Mouse (Mus musculus) lung, postnatal 0 days (tissue): Measurements from ENCODE around the gene Chn2. TPM values are rescaled to one million over a fixed set of nuclear protein-coding genes. Genes with fewer than 3 reads are reported as not detected.

Experiments used
- ATAC-seq: fragments of 200-750 bp; cut with Nextera tagmentation; 2 replicates; pipeline ENCODE4 v1.8.0; 2017; ENCODE audit warnings: moderate library complexity
- DNase-seq: peaks from one replicate; pipeline ENCODE4 v3.0.0-alpha.2; 2016; ENCODE audit warnings: low spot score
- H3K27ac ChIP-seq: fragments of 300-500 bp; sonication (generic); 2 replicates; pipeline ENCODE4 v1.5.1; 2014; ENCODE audit warnings: antibody characterized with exemption, mild to moderate bottlenecking, low read length, mixed read lengths
- H3K27me3 ChIP-seq: fragments of 300-500 bp; sonication (generic); replicated peaks from 2 replicates; pipeline ENCODE4 v1.6.1; 2014; ENCODE audit warnings: low read length, mixed read lengths; ENCODE audit not compliant: insufficient read depth
- H3K36me3 ChIP-seq: fragments of 300-500 bp; sonication (generic); 2 replicates; pipeline ENCODE4 v1.6.1; 2014; ENCODE audit warnings: low read length, mixed read lengths; ENCODE audit not compliant: insufficient read depth
- H3K4me1 ChIP-seq: fragments of 300-500 bp; sonication (generic); 2 replicates; pipeline ENCODE4 v1.6.1; 2014; ENCODE audit warnings: antibody characterized with exemption, low read depth, low read length, mixed read lengths; ENCODE audit not compliant: insufficient read depth
- H3K4me2 ChIP-seq: fragments of 300-500 bp; sonication (generic); replicated peaks from 2 replicates; pipeline ENCODE4 v1.6.1; 2014; ENCODE audit warnings: low read depth, mild to moderate bottlenecking, low read length, moderate library complexity, mixed read lengths
- H3K4me3 ChIP-seq: fragments of 300-500 bp; sonication (generic); 2 replicates; pipeline ENCODE4 v1.5.1; 2014; ENCODE audit warnings: low read depth, low read length
- H3K9ac ChIP-seq: fragments of 300-500 bp; sonication (generic); replicated peaks from 2 replicates; pipeline ENCODE4 v1.6.1; 2014; ENCODE audit warnings: low read depth, mild to moderate bottlenecking
- H3K9me3 ChIP-seq: fragments of 300-500 bp; sonication (generic); 2 replicates; pipeline ENCODE4 v1.6.1; 2016; ENCODE audit warnings: low read length, mixed read lengths
- CTCF ChIP-seq: IDR thresholded peaks from 2 replicates; pipeline ENCODE4 v1.5.1; 2016; ENCODE audit warnings: antibody characterized with exemption, mild to moderate bottlenecking
- EP300 ChIP-seq: IDR thresholded peaks from 2 replicates; pipeline ENCODE4 v1.6.1; 2016; ENCODE audit warnings: antibody characterized with exemption, mild to moderate bottlenecking, control low read depth
- WGBS: fragments of 180-500 bp; shearing (Covaris S2); extraction: QIAGEN DNeasy Blood & Tissue Kit; methylation state at CpG from one replicate; pipeline ENCODE4 v1.1.7; 2014; 5-methylcytosine and 5-hydroxymethylcytosine counted together
- polyA plus RNA-seq: library from polyadenylated mRNA; unstranded; fragments of >200 nt; fragmentation: Nextera tagmentation; extraction: Ambion mirVana; gene quantifications from 2 replicates; pipeline ENCODE4 v1.2.1, GENCODE M21; 2015

The Chn2 gene
- polyA plus RNA-seq, 1 experiment from 2014 or later = 6.8 TPM

DNA sequence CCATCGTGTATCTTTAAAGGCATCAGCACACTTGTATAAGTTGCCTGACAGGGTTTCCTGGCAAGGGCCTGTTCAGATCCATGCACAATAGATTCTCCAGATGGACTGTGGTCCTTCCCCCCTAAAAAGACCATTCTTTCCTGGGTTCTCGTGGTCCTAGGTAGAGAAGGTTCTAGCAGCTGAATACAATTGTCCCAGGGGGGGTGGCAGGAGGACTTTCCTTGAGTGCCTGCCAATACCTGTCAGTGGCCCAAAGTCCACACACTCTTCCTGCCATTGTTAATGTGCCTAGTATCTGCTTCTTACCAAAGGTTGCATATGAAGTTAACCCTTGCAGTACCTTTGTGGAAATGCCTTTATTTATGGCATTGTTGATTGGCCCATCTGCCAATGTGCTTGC, 257.9 kb downstream of the Chn2 start:
- ATAC-seq (no peak), DNase-seq (no peak)
- H3K27me3 ChIP-seq = no peaks in the 10 kb centered on the region
- no peaks in the 10 kb centered on the region for H3K9me3 ChIP-seq
- H3K27ac ChIP-seq = no peak overlapping the region
- H3K4me3 ChIP-seq = no peak overlapping the region
- H3K4me2 ChIP-seq = no peak overlapping the region
- 56% methylated on average over 2 of the region's 2 CpGs for WGBS
- TF ChIP-seq EP300 (no peak), CTCF (no peak)
- no peaks in the 10 kb centered on the region for H3K36me3 ChIP-seq
- no peak overlapping the region for H3K9ac ChIP-seq
- no peaks in the 10 kb centered on the region for H3K4me1 ChIP-seq

DNA sequence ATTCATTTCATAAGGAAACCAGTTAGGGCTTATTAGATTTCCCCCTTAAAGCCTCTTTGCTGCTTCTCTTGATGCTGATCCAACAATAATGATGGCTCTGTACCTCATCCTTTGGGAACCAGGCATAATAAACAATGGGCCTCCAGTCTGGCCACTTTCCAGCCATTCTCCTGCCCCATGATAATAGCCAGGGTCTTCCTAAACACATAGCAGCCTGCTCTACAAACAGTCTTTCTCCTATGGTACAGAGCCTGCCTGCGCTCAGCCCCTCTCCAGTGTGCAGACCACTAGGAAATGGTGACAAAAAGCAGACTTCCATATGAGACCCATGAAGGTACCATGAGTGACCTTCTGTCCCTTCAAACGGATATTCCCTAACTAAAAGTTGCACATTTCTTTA, 260.1 kb downstream of the Chn2 start:
- 66% methylated on average over 2 of the region's 2 CpGs for WGBS
- Histone ChIP-seq H3K9me3 (no peaks in the 10 kb centered on the region), H3K4me1 (no peaks in the 10 kb centered on the region), H3K9ac (no peak overlapping the region), H3K27me3 (no peaks in the 10 kb centered on the region), H3K4me3 (no peak overlapping the region), H3K4me2 (no peak overlapping the region), H3K36me3 (no peaks in the 10 kb centered on the region), H3K27ac (no peak overlapping the region)
- ATAC-seq = peak; percentile 62
- TF ChIP-seq CTCF (no peak), EP300 (no peak)
- DNase-seq = peak; percentile 14

DNA sequence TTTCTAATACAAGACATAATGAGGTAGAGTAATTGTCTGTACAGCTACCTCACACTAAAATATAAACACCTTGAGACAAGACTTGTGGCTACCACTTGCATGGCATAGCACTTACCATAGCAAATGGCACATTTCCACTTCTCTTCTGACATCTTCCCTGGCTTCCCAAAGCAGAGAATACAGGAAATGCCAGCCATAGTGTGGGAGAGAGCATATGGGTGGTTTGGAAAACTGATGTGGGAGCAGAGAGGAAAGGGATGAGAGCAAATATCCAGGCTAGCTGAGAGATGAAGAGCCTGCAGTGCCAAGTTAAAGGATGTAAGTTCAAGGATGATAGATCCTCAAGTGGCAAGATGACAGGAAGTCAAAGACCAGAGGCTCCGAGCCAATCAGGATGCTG, 266.4 kb downstream of the Chn2 start:
- Histone ChIP-seq H3K9me3 (no peaks in the 10 kb centered on the region), H3K27ac (no peak overlapping the region), H3K36me3 (no peaks in the 10 kb centered on the region), H3K4me3 (no peak overlapping the region), H3K27me3 (no peaks in the 10 kb centered on the region), H3K4me2 (no peak overlapping the region), H3K4me1 (no peaks in the 10 kb centered on the region), H3K9ac (no peak overlapping the region)
- no peak for DNase-seq
- WGBS = 50% methylated on average over 1 of the region's 1 CpGs
- TF ChIP-seq CTCF (no peak), EP300 (no peak)
- no peak for ATAC-seq

DNA sequence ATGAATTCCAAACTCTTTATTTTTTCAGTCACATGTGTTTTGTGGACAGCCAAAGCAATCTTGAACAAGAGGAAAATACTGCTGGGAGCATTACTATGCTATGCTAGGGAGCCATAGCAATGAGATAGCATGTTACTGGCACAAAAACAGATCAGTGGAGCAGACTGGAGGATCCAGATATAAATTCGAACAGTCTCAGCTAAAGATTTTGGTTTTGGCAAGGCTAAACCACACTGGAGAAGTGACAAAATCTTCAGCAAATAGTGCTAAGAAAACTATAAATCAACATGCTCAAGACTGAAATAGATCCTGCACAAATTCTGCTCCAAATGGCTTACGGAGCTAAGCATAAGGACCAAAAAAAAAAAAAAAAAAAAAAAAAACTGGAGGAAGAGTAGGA, 273.7 kb downstream of the Chn2 start:
- H3K27ac ChIP-seq = no peak overlapping the region
- H3K9me3 ChIP-seq = no peaks in the 10 kb centered on the region
- H3K27me3 ChIP-seq = no peaks in the 10 kb centered on the region
- TF ChIP-seq EP300 (no peak), CTCF (no peak)
- H3K36me3 ChIP-seq = no peaks in the 10 kb centered on the region
- no peak for DNase-seq
- H3K4me1 ChIP-seq = no peaks in the 10 kb centered on the region
- no peak for ATAC-seq
- H3K9ac ChIP-seq = no peak overlapping the region
- no peak overlapping the region for H3K4me2 ChIP-seq
- no peak overlapping the region for H3K4me3 ChIP-seq
- WGBS = 82% methylated on average over 2 of the region's 2 CpGs

DNA sequence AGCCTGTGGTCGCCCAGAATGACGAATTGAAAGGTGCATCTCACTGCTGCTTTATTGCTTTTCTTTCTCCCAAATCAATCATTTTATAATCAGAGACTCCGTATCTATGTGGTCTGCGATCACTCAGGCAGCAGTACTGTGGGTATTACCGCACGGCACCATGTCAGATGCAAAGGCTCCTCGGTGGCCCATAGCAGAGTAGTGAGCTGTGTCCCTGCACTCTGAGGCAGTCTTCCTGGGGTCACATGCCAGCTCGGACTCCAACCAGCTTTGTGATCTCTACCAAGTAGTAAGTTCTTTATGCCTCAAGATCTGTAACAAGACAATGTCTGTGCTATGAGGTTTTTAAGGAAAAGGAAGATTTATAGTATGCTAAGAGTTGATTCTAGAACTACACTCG, 279.3 kb downstream of the Chn2 start:
- H3K4me1 ChIP-seq = no peaks in the 10 kb centered on the region
- no peak overlapping the region for H3K4me3 ChIP-seq
- H3K36me3 ChIP-seq = no peaks in the 10 kb centered on the region
- H3K4me2 ChIP-seq = no peak overlapping the region
- WGBS = 88% methylated on average over 9 of the region's 9 CpGs
- no peak overlapping the region for H3K9ac ChIP-seq
- H3K27ac ChIP-seq = no peak overlapping the region
- ATAC-seq (no peak), DNase-seq (no peak)
- no peak for TF ChIP-seq EP300
- H3K27me3 ChIP-seq = no peaks in the 10 kb centered on the region
- no peaks in the 10 kb centered on the region for H3K9me3 ChIP-seq

DNA sequence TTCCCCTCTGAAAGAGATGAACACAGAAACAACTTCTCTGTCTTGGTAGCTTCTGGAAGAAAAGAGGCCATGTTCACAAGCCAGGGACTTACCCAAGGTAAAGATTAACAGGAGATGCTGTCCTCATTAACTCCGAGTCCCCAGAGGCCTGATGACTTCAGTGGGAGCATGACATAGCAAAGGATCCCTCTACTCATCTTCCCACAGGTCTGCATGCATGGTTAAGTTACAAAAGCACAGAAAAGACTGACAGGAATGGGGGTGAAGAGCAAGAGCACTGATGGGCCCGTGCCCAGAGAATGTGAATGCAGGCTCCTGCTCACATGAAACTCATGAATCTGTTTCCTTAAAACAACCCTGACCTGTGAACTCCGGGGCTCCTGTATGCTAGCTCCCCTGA, 279.8 kb downstream of the Chn2 start:
- TF ChIP-seq CTCF = no peak
- TF ChIP-seq EP300 = no peak
- Histone ChIP-seq H3K36me3 (no peaks in the 10 kb centered on the region), H3K9me3 (no peaks in the 10 kb centered on the region), H3K9ac (no peak overlapping the region), H3K4me3 (no peak overlapping the region), H3K4me2 (no peak overlapping the region), H3K4me1 (no peaks in the 10 kb centered on the region), H3K27me3 (no peaks in the 10 kb centered on the region), H3K27ac (no peak overlapping the region)
- ATAC-seq = no peak
- DNase-seq = no peak
- WGBS = 74% methylated on average over 3 of the region's 3 CpGs

DNA sequence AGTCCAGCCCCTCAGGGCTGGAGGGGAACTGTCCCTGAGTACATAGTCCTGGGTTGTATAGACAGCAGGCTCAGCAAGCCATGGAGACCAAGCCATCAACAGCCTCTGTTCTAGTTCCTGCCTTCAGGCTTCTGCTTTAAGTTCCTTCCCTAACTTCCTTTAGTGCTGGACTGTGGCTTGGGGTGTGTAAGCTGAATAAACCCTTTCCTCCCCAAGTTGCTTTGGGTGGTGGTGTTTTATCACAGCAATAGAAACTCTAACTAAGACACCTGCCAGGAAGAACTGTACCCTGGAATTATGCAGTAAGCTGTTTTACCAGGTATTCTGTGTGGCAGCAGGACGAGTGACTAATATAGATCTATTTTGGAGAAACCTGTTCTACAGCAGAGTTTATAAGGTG, 280.9 kb downstream of the Chn2 start:
- Histone ChIP-seq H3K4me3 (no peak overlapping the region), H3K9me3 (no peaks in the 10 kb centered on the region), H3K36me3 (no peaks in the 10 kb centered on the region), H3K9ac (no peak overlapping the region), H3K4me1 (no peaks in the 10 kb centered on the region), H3K4me2 (no peak overlapping the region), H3K27me3 (no peaks in the 10 kb centered on the region), H3K27ac (no peak overlapping the region)
- TF ChIP-seq CTCF (no peak), EP300 (no peak)
- WGBS = 74% methylated on average over 1 of the region's 1 CpGs
- ATAC-seq (no peak), DNase-seq (no peak)
